Mouse (Mus musculus) intestine, embryonic 14.5 days (tissue): ENCODE measurements around the gene Rps6kb2. TPM values are rescaled to one million over a fixed set of nuclear protein-coding genes. Genes with fewer than 3 reads are reported as not detected.

ENCODE experiments used
- ATAC-seq: fragments of 200-750 bp; cut with Nextera tagmentation; replicated peaks from 2 replicates; pipeline ENCODE4 v1.8.0; 2017; ENCODE audit warnings: low read depth, moderate number of reproducible peaks, moderate TSS enrichment, moderate library complexity; ENCODE audit not compliant: low FRiP score, low TSS enrichment
- DNase-seq: peaks from one replicate; pipeline ENCODE4 v3.0.0-alpha.2; 2018; ENCODE audit warnings: low spot score
- H3K27ac ChIP-seq: fragments of 300-500 bp; sonication (generic); 2 replicates; pipeline ENCODE4 v1.5.1; 2014; ENCODE audit warnings: low read depth, mild to moderate bottlenecking, control low read depth
- H3K27me3 ChIP-seq: fragments of 300-500 bp; sonication (generic); replicated peaks from 2 replicates; pipeline ENCODE4 v1.6.1; 2014; ENCODE audit warnings: low read length, control low read depth; ENCODE audit not compliant: control insufficient read depth, insufficient read depth
- H3K36me3 ChIP-seq: fragments of 300-500 bp; sonication (generic); 2 replicates; pipeline ENCODE4 v1.6.1; 2014; ENCODE audit warnings: low read length, control low read depth; ENCODE audit not compliant: control insufficient read depth, insufficient read depth
- H3K4me1 ChIP-seq: fragments of 300-500 bp; sonication (generic); replicated peaks from 2 replicates; pipeline ENCODE4 v1.6.1; 2014; ENCODE audit warnings: low read length, control low read depth, mixed read lengths; ENCODE audit not compliant: control insufficient read depth, insufficient read depth
- H3K4me2 ChIP-seq: fragments of 300-500 bp; sonication (generic); 2 replicates; pipeline ENCODE4 v1.6.1; 2014; ENCODE audit warnings: low read length
- H3K4me3 ChIP-seq: fragments of 300-500 bp; sonication (generic); 2 replicates; pipeline ENCODE4 v1.5.1; 2014; ENCODE audit warnings: low read depth, low read length, control low read depth, mixed read lengths
- H3K9ac ChIP-seq: fragments of 300-500 bp; sonication (generic); 2 replicates; pipeline ENCODE4 v1.6.1; 2014; ENCODE audit warnings: mild to moderate bottlenecking, low read length
- H3K9me3 ChIP-seq: fragments of 300-500 bp; sonication (generic); 2 replicates; pipeline ENCODE4 v1.6.1; 2016; ENCODE audit warnings: low read length, control low read depth; ENCODE audit not compliant: control insufficient read depth
- WGBS: fragments of 180-500 bp; shearing (Covaris S2); extraction: QIAGEN DNeasy Blood & Tissue Kit; methylation state at CpG from one replicate; pipeline ENCODE4 v1.1.7; 2014; 5-methylcytosine and 5-hydroxymethylcytosine counted together
- polyA plus RNA-seq: library from polyadenylated mRNA; unstranded; fragments of >200 nt; fragmentation: Nextera tagmentation; extraction: Ambion mirVana; gene quantifications from 2 replicates; pipeline ENCODE4 v1.2.1, GENCODE M21; 2014

The Rps6kb2 gene
- polyA plus RNA-seq, 1 experiment from 2014 or later = 37.4 TPM

DNA sequence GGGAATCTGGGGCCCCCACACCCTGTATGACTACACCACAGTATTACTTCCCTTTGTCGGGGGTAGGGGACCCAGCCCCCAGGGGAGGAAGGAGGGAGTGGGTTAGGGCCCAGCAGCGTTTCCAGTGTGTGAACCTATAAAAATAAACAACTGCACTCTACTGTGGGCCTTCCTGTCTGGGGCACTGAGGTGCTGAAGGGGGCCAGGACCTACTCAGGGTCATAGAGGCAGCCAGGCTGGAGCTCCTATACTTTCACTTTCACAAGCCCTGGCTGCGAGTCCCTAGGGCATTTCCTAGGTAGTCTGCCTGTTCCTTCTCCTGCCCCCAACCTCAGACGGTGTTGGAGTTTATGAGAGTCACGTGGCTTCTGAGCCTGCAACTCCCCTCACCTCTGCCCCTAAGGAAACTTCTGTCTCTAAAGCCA is 49.3 kb downstream of the Rps6kb2 start:
- no peak overlapping the region for H3K4me3 ChIP-seq
- DNase-seq = peak; percentile 65

DNA sequence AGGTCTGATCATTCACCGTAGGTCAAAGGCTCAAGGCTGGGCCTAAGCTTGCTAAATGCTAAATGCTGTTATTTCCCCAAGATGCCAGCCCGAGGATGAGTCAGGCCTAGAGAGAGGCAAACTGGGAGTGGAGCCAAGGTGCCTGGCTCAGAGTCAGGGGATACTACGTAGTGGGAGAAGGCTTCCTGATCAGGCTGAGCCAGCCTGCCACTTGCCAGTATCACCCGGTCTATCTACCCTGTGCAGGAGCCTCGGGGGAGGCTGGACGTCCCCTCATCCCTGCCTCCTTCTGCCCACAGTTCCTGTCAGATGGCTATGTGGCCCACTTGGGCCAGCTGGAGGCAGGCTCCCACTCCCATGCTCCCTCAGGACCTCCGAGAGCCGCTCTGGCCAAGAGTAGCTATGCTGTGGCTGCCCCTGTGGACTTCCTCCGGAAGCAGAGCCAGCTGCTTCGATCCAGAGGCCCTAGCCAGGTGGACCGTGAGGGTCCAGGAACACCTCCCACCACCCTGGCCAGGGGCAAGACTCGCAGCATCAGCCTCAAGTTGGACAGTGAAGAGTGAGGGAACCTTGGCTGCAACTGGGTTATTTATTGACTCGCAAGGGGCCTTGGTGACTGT is 49.9 kb downstream of the Rps6kb2 start:
- no peak overlapping the region for H3K4me3 ChIP-seq
- peak overlapping the region; percentile 24; the same call in 1 of the 2 replicates for H3K27ac ChIP-seq
- 63% methylated on average over 13 of the region's 13 CpGs for WGBS
- no peaks in the 10 kb centered on the region for H3K27me3 ChIP-seq
- 0 out of 2 replicates have a peak overlapping the region, but pooled peaks have one; percentile 9 for H3K4me2 ChIP-seq
- peaks cover 9% of the 10 kb centered on the region; the same call in 1 of the 2 replicates for H3K4me1 ChIP-seq
- DNase-seq = no peak
- no peak overlapping the region for H3K9ac ChIP-seq
- no peak; the same call in 1 of the 2 replicates for ATAC-seq
- peaks cover 66% of the 10 kb centered on the region for H3K36me3 ChIP-seq
- no peaks in the 10 kb centered on the region for H3K9me3 ChIP-seq

More for the DNA sequence above, 49.3 kb downstream of the Rps6kb2 start:
- H3K27ac ChIP-seq = peak overlapping the region; percentile 24; the same call in 1 of the 2 replicates
- H3K9me3 ChIP-seq = no peaks in the 10 kb centered on the region
- H3K4me1 ChIP-seq = peaks cover 9% of the 10 kb centered on the region; the same call in 1 of the 2 replicates
- peak; percentile 73 for ATAC-seq
- H3K36me3 ChIP-seq = peaks cover 69% of the 10 kb centered on the region
- 22% methylated on average over 5 of the region's 5 CpGs for WGBS
- H3K9ac ChIP-seq = no peak overlapping the region
- H3K27me3 ChIP-seq = no peaks in the 10 kb centered on the region
- H3K4me2 ChIP-seq = 0 out of 2 replicates have a peak overlapping the region, but pooled peaks have one; percentile 9

DNA sequence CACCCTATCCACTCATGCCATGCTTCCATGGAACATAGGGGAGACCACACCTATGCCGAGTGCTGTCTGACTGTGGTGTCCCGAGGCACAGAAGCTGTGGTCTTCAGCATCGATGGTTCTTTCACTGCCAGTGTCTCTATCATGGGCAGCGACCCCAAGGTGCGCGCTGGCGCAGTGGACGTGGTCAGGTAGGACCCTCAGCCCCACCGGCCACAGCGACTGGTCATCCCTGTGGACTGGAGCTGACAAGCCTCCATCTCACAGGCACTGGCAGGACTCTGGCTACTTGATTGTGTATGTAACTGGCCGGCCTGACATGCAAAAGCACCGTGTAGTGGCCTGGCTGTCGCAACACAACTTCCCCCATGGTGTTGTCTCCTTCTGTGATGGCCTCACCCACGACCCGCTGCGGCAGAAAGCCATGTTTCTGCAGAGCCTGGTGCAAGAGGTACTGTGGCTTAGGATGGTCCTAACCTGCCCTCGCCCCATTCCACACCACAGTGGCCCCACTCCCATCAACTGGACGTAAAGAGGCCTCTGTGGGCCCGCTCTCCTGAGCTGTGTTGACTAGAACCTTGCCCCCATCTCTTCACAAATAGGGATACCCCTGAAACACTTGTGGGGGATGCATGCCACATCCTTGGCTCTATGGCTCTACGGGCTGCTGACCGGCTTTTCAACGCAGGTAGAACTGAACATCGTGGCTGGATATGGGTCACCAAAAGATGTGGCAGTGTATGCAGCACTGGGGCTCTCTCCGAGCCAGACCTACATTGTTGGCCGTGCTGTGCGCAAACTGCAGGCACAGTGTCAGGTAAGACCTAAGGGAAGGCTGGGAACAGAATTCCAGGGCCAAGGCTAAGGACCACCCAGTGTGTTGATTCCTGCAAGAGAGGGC is 50.8 kb downstream of the Rps6kb2 start:
- Histone ChIP-seq H3K27me3 (no peaks in the 10 kb centered on the region), H3K9ac (no peak overlapping the region), H3K9me3 (no peaks in the 10 kb centered on the region), H3K4me1 (peaks cover 9% of the 10 kb centered on the region; the same call in 1 of the 2 replicates), H3K4me2 (no peak overlapping the region), H3K36me3 (peaks cover 56% of the 10 kb centered on the region), H3K4me3 (no peak overlapping the region), H3K27ac (no peak overlapping the region)
- ATAC-seq = no peak
- 95% methylated on average over 26 of the region's 26 CpGs for WGBS
- DNase-seq = no peak

DNA sequence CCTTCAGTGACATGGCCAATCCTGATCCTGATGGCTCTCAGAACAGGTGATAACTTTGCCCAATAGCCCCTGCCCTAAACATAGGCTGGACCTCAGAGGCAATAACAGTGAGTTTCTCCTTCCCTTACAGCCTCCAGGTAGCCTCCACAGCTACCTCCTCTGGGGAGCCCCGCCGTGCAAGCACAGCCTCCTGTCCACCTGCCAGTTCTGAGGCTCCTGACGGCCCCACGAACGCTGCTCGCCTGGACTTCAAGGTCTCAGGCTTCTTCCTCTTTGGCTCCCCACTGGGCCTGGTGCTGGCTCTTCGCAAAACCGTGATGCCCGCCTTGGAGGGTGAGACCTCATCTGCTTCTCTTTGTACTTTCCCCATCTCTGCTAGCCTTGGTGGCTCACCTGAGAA is 54.6 kb downstream of the Rps6kb2 start:
- no peak overlapping the region for H3K27ac ChIP-seq
- H3K36me3 ChIP-seq = peaks cover 22% of the 10 kb centered on the region
- 88% methylated on average over 9 of the region's 9 CpGs for WGBS
- H3K4me1 ChIP-seq = peaks cover 4% of the 10 kb centered on the region; the same call in 1 of the 2 replicates
- H3K4me2 ChIP-seq = no peak overlapping the region
- no peaks in the 10 kb centered on the region for H3K9me3 ChIP-seq
- no peaks in the 10 kb centered on the region for H3K27me3 ChIP-seq
- H3K4me3 ChIP-seq = no peak overlapping the region
- no peak overlapping the region for H3K9ac ChIP-seq
- DNase-seq = no peak
- ATAC-seq = no peak

DNA sequence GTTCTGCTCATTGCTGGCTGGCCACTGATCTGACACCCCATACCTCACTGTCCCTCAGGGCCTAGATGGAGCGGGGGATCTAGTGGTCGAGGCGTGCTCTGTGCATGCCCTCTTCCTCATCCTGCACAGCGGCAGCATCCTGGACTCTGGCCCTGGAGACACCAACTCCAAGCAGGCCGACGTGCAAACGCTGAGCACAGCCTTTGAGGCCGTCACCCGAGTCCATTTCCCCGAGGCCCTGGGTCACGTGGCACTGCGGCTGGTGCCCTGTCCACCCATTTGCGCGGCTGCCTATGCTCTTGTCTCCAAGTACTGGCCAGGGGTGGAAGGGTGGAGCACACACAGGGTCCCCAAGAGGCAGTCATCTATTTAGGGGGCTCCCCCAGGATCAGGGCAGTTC is 56.5 kb downstream of the Rps6kb2 start:
- H3K4me1 ChIP-seq = no peaks in the 10 kb centered on the region
- DNase-seq (no peak), ATAC-seq (no peak)
- H3K4me3 ChIP-seq = no peak overlapping the region
- peaks cover 4% of the 10 kb centered on the region; the same call in 1 of the 2 replicates for H3K36me3 ChIP-seq
- H3K27ac ChIP-seq = no peak overlapping the region
- no peak overlapping the region for H3K4me2 ChIP-seq
- no peaks in the 10 kb centered on the region for H3K9me3 ChIP-seq
- 90% methylated on average over 14 of the region's 14 CpGs for WGBS
- H3K9ac ChIP-seq = no peak overlapping the region
- H3K27me3 ChIP-seq = peaks cover 9% of the 10 kb centered on the region

DNA sequence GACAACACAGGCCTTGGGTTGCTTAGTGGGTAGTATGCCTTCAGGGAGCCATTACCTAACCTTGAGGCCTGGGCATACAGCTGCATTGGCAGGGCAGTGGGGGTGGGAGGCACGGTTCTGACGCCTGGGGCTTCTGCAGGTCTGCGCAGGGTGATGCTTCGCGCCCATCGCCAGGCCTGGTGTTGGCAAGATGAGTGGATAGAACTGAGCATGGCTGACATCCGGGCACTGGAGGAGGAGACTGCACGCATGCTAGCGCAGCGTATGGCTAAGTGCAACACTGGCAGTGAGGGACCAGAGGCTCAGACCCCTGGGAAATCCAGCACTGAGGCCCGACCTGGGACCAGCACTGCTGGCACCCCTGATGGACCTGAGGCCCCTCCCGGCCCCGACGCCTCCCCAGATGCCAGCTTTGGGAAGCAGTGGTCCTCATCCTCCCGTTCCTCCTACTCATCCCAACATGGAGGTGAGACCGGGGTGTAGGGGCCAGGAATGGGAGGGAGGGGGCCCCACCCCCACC is 58.4 kb downstream of the Rps6kb2 start:
- Histone ChIP-seq H3K9me3 (no peaks in the 10 kb centered on the region), H3K36me3 (no peaks in the 10 kb centered on the region), H3K27ac (no peak overlapping the region), H3K4me3 (no peak overlapping the region), H3K4me1 (peaks cover 11% of the 10 kb centered on the region; the same call in 1 of the 2 replicates), H3K27me3 (peaks cover 23% of the 10 kb centered on the region), H3K9ac (no peak overlapping the region), H3K4me2 (no peak overlapping the region)
- WGBS = 94% methylated on average over 16 of the region's 16 CpGs
- ATAC-seq (no peak), DNase-seq (no peak)

Other genes starting within 250 kb of the Rps6kb2 start
- 1.9 and 2.3 TPM in 2 replicates for gene Aldh3b1, start 233.5 kb downstream of the Rps6kb2 start, polyA plus RNA-seq
- 14.4 and 16.0 TPM in 2 replicates for gene Unc93b1, start 228.2 kb downstream of the Rps6kb2 start, polyA plus RNA-seq
- gene Aldh3b3, start 204.7 kb downstream of the Rps6kb2 start, polyA plus RNA-seq = not detected in 2 replicates
- 0.99 and 1.0 TPM in 2 replicates for gene Aldh3b2, start 191.0 kb downstream of the Rps6kb2 start, polyA plus RNA-seq
- 13.0 and 13.5 TPM in 2 replicates for gene Acy3, start 176.8 kb downstream of the Rps6kb2 start, polyA plus RNA-seq
- gene Tbx10, start 170.6 kb downstream of the Rps6kb2 start, polyA plus RNA-seq = 0.13 and 0.16 TPM in 2 replicates
- 42.1 and 42.7 TPM in 2 replicates for gene Nudt8, start 162.8 kb downstream of the Rps6kb2 start, polyA plus RNA-seq
- gene Gm49405, start 162.7 kb downstream of the Rps6kb2 start, polyA plus RNA-seq = 2.4 and 2.9 TPM in 2 replicates
- 3.6 and 3.9 TPM in 2 replicates for gene Doc2g, start 160.0 kb downstream of the Rps6kb2 start, polyA plus RNA-seq
- gene Ndufv1, start 150.5 kb downstream of the Rps6kb2 start, polyA plus RNA-seq = 247 and 248 TPM in 2 replicates
- 746 and 810 TPM in 2 replicates for gene Gstp1, start 125.4 kb downstream of the Rps6kb2 start, polyA plus RNA-seq
- 7.8 and 8.8 TPM in 2 replicates for gene Gstp2, start 117.3 kb downstream of the Rps6kb2 start, polyA plus RNA-seq
- 1.0 and 1.3 TPM in 2 replicates for gene Gstp3, start 103.8 kb downstream of the Rps6kb2 start, polyA plus RNA-seq
- 0.57 TPM in 1 of 2 replicates, not detected in the other for gene Cabp2, start 81.8 kb downstream of the Rps6kb2 start, polyA plus RNA-seq
- gene Cdk2ap2, start 66.2 kb downstream of the Rps6kb2 start, polyA plus RNA-seq = 87.4 and 103 TPM in 2 replicates
- 13.3 and 14.3 TPM in 2 replicates for gene Pitpnm1, start 63.4 kb downstream of the Rps6kb2 start, polyA plus RNA-seq
- gene Aip, start 37.5 kb downstream of the Rps6kb2 start, polyA plus RNA-seq = 89.7 and 96.0 TPM in 2 replicates
- gene Gpr152, start 23.6 kb downstream of the Rps6kb2 start, polyA plus RNA-seq = not detected in 2 replicates
- 0.08 TPM in 1 of 2 replicates, not detected in the other for gene Cabp4, start 19.3 kb downstream of the Rps6kb2 start, polyA plus RNA-seq
- gene Coro1b, start 14.7 kb downstream of the Rps6kb2 start, polyA plus RNA-seq = 174 and 189 TPM in 2 replicates
- gene Ptprcap, start 9.8 kb downstream of the Rps6kb2 start, polyA plus RNA-seq = 3.1 and 3.3 TPM in 2 replicates
- gene Carns1, start 12.1 kb upstream of the Rps6kb2 start, polyA plus RNA-seq = 2.3 and 3.1 TPM in 2 replicates
- 3.9 and 4.4 TPM in 2 replicates for gene Tbc1d10c, start 27.9 kb upstream of the Rps6kb2 start, polyA plus RNA-seq
- gene Ppp1ca, start 28.7 kb upstream of the Rps6kb2 start, polyA plus RNA-seq = 837 and 863 TPM in 2 replicates
- 33.2 and 38.3 TPM in 2 replicates for gene Rad9a, start 38.3 kb upstream of the Rps6kb2 start, polyA plus RNA-seq
- gene Clcf1, start 50.9 kb upstream of the Rps6kb2 start, polyA plus RNA-seq = 6.9 and 7.5 TPM in 2 replicates
- not detected in 2 replicates for gene AC109138.7, start 51.0 kb upstream of the Rps6kb2 start, polyA plus RNA-seq
- 30.8 and 30.9 TPM in 2 replicates for gene Pold4, start 68.5 kb upstream of the Rps6kb2 start, polyA plus RNA-seq
- gene Ssh3, start 105.8 kb upstream of the Rps6kb2 start, polyA plus RNA-seq = 21.7 and 25.4 TPM in 2 replicates
- 6.4 and 7.8 TPM in 2 replicates for gene Ankrd13d, start 119.8 kb upstream of the Rps6kb2 start, polyA plus RNA-seq
- 19.2 and 21.9 TPM in 2 replicates for gene Grk2, start 142.9 kb upstream of the Rps6kb2 start, polyA plus RNA-seq
- gene Kdm2a, start 234.9 kb upstream of the Rps6kb2 start, polyA plus RNA-seq = 51.7 and 56.7 TPM in 2 replicates